9 mouse cellular contexts compared by ENCODE assay signal in genomic region chr17:35077285-35077684, GRCm38 (mm10). TPM values are rescaled to one million over a fixed set of nuclear protein-coding genes. Genes with fewer than 3 reads are reported as not detected.
DNase-seq lines count a peak whose midpoint lies in the region; ATAC-seq lines count a peak whose summit lies in the region.
"Had no signal": no experiment of that assay in that cellular context is flagged by ENCODE, and none has a peak within 500 bp of the region (broad histone marks: within the 10 kb centered on the region; RNA-seq: fewer than 3 reads in every experiment).

No protein-coding gene starts in this region.

- H3K27ac ChIP-seq in lung, embryonic 16.5 days (ENCODE audit: low read length), result peak overlapping the region; percentile 87
- H3K27ac ChIP-seq in forebrain, embryonic 14.5 days (ENCODE audit: low read depth, low read length), result 0 out of 2 replicates have a peak overlapping the region, but pooled peaks have one; percentile 52
- 0 out of 2 replicates have a peak overlapping the region, but pooled peaks have one; percentile 4 for H3K27ac ChIP-seq in limb, embryonic 12.5 days
- peak overlapping the region; percentile 68 for H3K27ac ChIP-seq in stomach, embryonic 15.5 days

- DNase-seq in lung, postnatal 4 days, result no peak
- no peak for DNase-seq in forebrain, embryonic 14.5 days (ENCODE audit: low spot score)
- DNase-seq in gastrocnemius, postnatal 36 days, result no peak
- no peak for DNase-seq in right cerebral cortex, postnatal 14 days
- DNase-seq: right cerebral cortex, postnatal 4 days had no signal

- H3K4me2 ChIP-seq in lung, embryonic 16.5 days (ENCODE audit: low read depth, low read length), result peak overlapping the region; percentile 52
- H3K4me2 ChIP-seq in forebrain, embryonic 14.5 days (ENCODE audit: low read length), result peak overlapping the region; percentile 35
- H3K4me2 ChIP-seq in limb, embryonic 12.5 days, result peak overlapping the region; percentile 40
- peak overlapping the region; percentile 55 for H3K4me2 ChIP-seq in stomach, embryonic 15.5 days

- H3K9ac ChIP-seq in lung, embryonic 16.5 days (ENCODE audit: low read length), result peak overlapping the region; percentile 66
- H3K9ac ChIP-seq in forebrain, embryonic 14.5 days (ENCODE audit: low read length), result peak overlapping the region; percentile 41; the same call in 1 of the 2 replicates
- peak overlapping the region; percentile 27; the same call in 1 of the 2 replicates for H3K9ac ChIP-seq in limb, embryonic 12.5 days (replicated peaks)
- no peak overlapping the region for H3K9ac ChIP-seq in stomach, embryonic 15.5 days

- peak; percentile 52 for ATAC-seq in lung, embryonic 16.5 days (ENCODE audit: low read depth)
- peak; percentile 67 for ATAC-seq in forebrain, embryonic 14.5 days
- no peak for ATAC-seq in limb, embryonic 12.5 days (ENCODE audit: insufficient number of reproducible peaks, insufficient read depth, low FRiP score, low TSS enrichment, low read depth)
- ATAC-seq in stomach, embryonic 15.5 days (ENCODE audit: insufficient read depth, low FRiP score, low read depth), result no peak
- ATAC-seq: activated CD4-positive, CD25-positive, alpha-beta regulatory T cell, adult 4 months had no signal

- intact Hi-C loops in gastrocnemius, postnatal 36 days (cut with DNase I), result no loop called here

- H3K9me3 ChIP-seq in lung, embryonic 16.5 days (ENCODE audit: control insufficient read depth, low read length), result no peaks in the 10 kb centered on the region
- H3K9me3 ChIP-seq in forebrain, embryonic 14.5 days (replicated peaks; ENCODE audit: control insufficient read depth, low read length), result no peaks in the 10 kb centered on the region
- H3K9me3 ChIP-seq in limb, embryonic 12.5 days, result no peaks in the 10 kb centered on the region
- H3K9me3 ChIP-seq in stomach, embryonic 15.5 days, result no peaks in the 10 kb centered on the region

- H3K4me3 ChIP-seq in lung, embryonic 16.5 days (ENCODE audit: low read length), result peak overlapping the region; percentile 45
- peak overlapping the region; percentile 4; the same call in 1 of the 2 replicates for H3K4me3 ChIP-seq in forebrain, embryonic 14.5 days (ENCODE audit: low read depth, low read length)
- H3K4me3 ChIP-seq in limb, embryonic 12.5 days (replicated peaks), result peak overlapping the region; percentile 9; the same call in 1 of the 2 replicates
- peak overlapping the region; percentile 32 for H3K4me3 ChIP-seq in stomach, embryonic 15.5 days (replicated peaks)

- H3K4me1 ChIP-seq in lung, embryonic 16.5 days (replicated peaks; ENCODE audit: control insufficient read depth, insufficient read depth, low read length), result peaks cover 7% of the 10 kb centered on the region; the same call in 1 of the 2 replicates
- H3K4me1 ChIP-seq in forebrain, embryonic 14.5 days (ENCODE audit: control insufficient read depth, insufficient read depth, low read length), result peaks cover 11% of the 10 kb centered on the region; the same call in 1 of the 2 replicates
- peaks cover 28% of the 10 kb centered on the region for H3K4me1 ChIP-seq in limb, embryonic 12.5 days (replicated peaks)
- H3K4me1 ChIP-seq in stomach, embryonic 15.5 days, result peaks cover 10% of the 10 kb centered on the region

- WGBS in lung, embryonic 16.5 days, result 23% methylated on average over 2 of the region's 2 CpGs
- 38% methylated on average over 2 of the region's 2 CpGs for WGBS in forebrain, embryonic 14.5 days
- 37% methylated on average over 2 of the region's 2 CpGs for WGBS in limb, embryonic 12.5 days
- WGBS in stomach, embryonic 15.5 days, result 46% methylated on average over 2 of the region's 2 CpGs

- peaks cover 2% of the 10 kb centered on the region; the same call in 1 of the 2 replicates for H3K27me3 ChIP-seq in lung, embryonic 16.5 days (ENCODE audit: control insufficient read depth, insufficient read depth, low read depth, low read length)
- no peaks in the 10 kb centered on the region for H3K27me3 ChIP-seq in forebrain, embryonic 14.5 days (replicated peaks; ENCODE audit: control insufficient read depth, insufficient read depth, low read length)
- H3K27me3 ChIP-seq in limb, embryonic 12.5 days, result peaks cover 22% of the 10 kb centered on the region
- no peaks in the 10 kb centered on the region for H3K27me3 ChIP-seq in stomach, embryonic 15.5 days (replicated peaks)

- no peaks in the 10 kb centered on the region for H3K36me3 ChIP-seq in lung, embryonic 16.5 days (ENCODE audit: control insufficient read depth, insufficient read depth, low read length)
- no peaks in the 10 kb centered on the region for H3K36me3 ChIP-seq in forebrain, embryonic 14.5 days (ENCODE audit: control insufficient read depth, insufficient read depth, low read length)
- no peaks in the 10 kb centered on the region for H3K36me3 ChIP-seq in limb, embryonic 12.5 days
- H3K36me3 ChIP-seq in stomach, embryonic 15.5 days, result no peaks in the 10 kb centered on the region

RNA-seq across cellular contexts. Expression of gene Ly6g6d, which starts 0.6 kb away (rescaled TPM):
- 7.0 and 9.0 TPM in 2 replicates for polyA plus RNA-seq in lung, embryonic 16.5 days (2015; fragmentation: Nextera tagmentation; extraction: Ambion mirVana)
- 0.76 and 1.1 TPM in 2 replicates for polyA plus RNA-seq in forebrain, embryonic 14.5 days (2014; fragmentation: Nextera tagmentation; extraction: Ambion mirVana)
- 0.68 and 1.0 TPM in 2 replicates for polyA plus RNA-seq in limb, embryonic 12.5 days (2016; fragmentation: Nextera tagmentation; extraction: Ambion mirVana)
- polyA plus RNA-seq in stomach, embryonic 15.5 days (2015; fragmentation: Nextera tagmentation; extraction: Ambion mirVana), result 3.6 and 4.4 TPM in 2 replicates
- 1 to 10 TPM in 1 of 2 experiments, not detected in 1; 1.8 TPM for total RNA-seq in gastrocnemius, postnatal 36 days (2021)
- polyA plus RNA-seq: activated CD4-positive, CD25-positive, alpha-beta regulatory T cell, adult 4 months had no signal

RNA-seq across cellular contexts. Expression of gene Ly6g6e, which starts 0.6 kb away (rescaled TPM):
- 1.8 and 2.3 TPM in 2 replicates for polyA plus RNA-seq in lung, embryonic 16.5 days (2015; fragmentation: Nextera tagmentation; extraction: Ambion mirVana)
- polyA plus RNA-seq in forebrain, embryonic 14.5 days (2014; fragmentation: Nextera tagmentation; extraction: Ambion mirVana), result 10.1 and 10.7 TPM in 2 replicates
- 1.3 and 2.5 TPM in 2 replicates for polyA plus RNA-seq in limb, embryonic 12.5 days (2016; fragmentation: Nextera tagmentation; extraction: Ambion mirVana)
- 9.4 and 16.8 TPM in 2 replicates for polyA plus RNA-seq in stomach, embryonic 15.5 days (2015; fragmentation: Nextera tagmentation; extraction: Ambion mirVana)
- total RNA-seq in gastrocnemius, postnatal 36 days (2021), result not detected
- polyA plus RNA-seq: activated CD4-positive, CD25-positive, alpha-beta regulatory T cell, adult 4 months had no signal

RNA-seq across cellular contexts. Expression of gene Ly6g6f, which starts 8.1 kb away (rescaled TPM):
- 0.31 and 0.79 TPM in 2 replicates for polyA plus RNA-seq in lung, embryonic 16.5 days (2015; fragmentation: Nextera tagmentation; extraction: Ambion mirVana)
- 0.15 TPM in 1 of 2 replicates, not detected in the other for polyA plus RNA-seq in forebrain, embryonic 14.5 days (2014; fragmentation: Nextera tagmentation; extraction: Ambion mirVana)
- polyA plus RNA-seq in limb, embryonic 12.5 days (2016; fragmentation: Nextera tagmentation; extraction: Ambion mirVana), result 0.44 and 0.66 TPM in 2 replicates
- 0.15 and 0.41 TPM in 2 replicates for polyA plus RNA-seq in stomach, embryonic 15.5 days (2015; fragmentation: Nextera tagmentation; extraction: Ambion mirVana)
- not detected for total RNA-seq in gastrocnemius, postnatal 36 days (2021)

RNA-seq across cellular contexts. Expression of gene Mpig6b, which starts 11.3 kb away (rescaled TPM):
- polyA plus RNA-seq in lung, embryonic 16.5 days (2015; fragmentation: Nextera tagmentation; extraction: Ambion mirVana), result 1.1 and 1.2 TPM in 2 replicates
- 0.28 and 0.42 TPM in 2 replicates for polyA plus RNA-seq in forebrain, embryonic 14.5 days (2014; fragmentation: Nextera tagmentation; extraction: Ambion mirVana)
- polyA plus RNA-seq in limb, embryonic 12.5 days (2016; fragmentation: Nextera tagmentation; extraction: Ambion mirVana), result 0.68 and 0.76 TPM in 2 replicates
- 0.44 and 0.73 TPM in 2 replicates for polyA plus RNA-seq in stomach, embryonic 15.5 days (2015; fragmentation: Nextera tagmentation; extraction: Ambion mirVana)
- total RNA-seq in gastrocnemius, postnatal 36 days (2021), result not detected
- polyA plus RNA-seq: activated CD4-positive, CD25-positive, alpha-beta regulatory T cell, adult 4 months had no signal

RNA-seq across cellular contexts. Expression of gene Abhd16a, which starts 11.8 kb away (rescaled TPM):
- 98.3 and 100 TPM in 2 replicates for polyA plus RNA-seq in lung, embryonic 16.5 days (2015; fragmentation: Nextera tagmentation; extraction: Ambion mirVana)
- polyA plus RNA-seq in forebrain, embryonic 14.5 days (2014; fragmentation: Nextera tagmentation; extraction: Ambion mirVana), result 69.9 and 75.7 TPM in 2 replicates
- polyA plus RNA-seq in limb, embryonic 12.5 days (2016; fragmentation: Nextera tagmentation; extraction: Ambion mirVana), result 74.5 and 75.3 TPM in 2 replicates
- polyA plus RNA-seq in stomach, embryonic 15.5 days (2015; fragmentation: Nextera tagmentation; extraction: Ambion mirVana), result 92.0 and 97.8 TPM in 2 replicates
- 10 to 100 TPM; 67.7 to 73.9 TPM for total RNA-seq in gastrocnemius, postnatal 36 days (2021)

Comparison
In these comparisons a context has a peak if more than half of its experiments do, and no peak if none do; other contexts are left out.
1. ATAC-seq: peak in lung, embryonic 16.5 days (single experiment) and forebrain, embryonic 14.5 days (single experiment); none in limb, embryonic 12.5 days (single experiment) and stomach, embryonic 15.5 days (single experiment).
2. H3K27ac ChIP-seq: peak in every context shown above with its lines; median percentile 87 in lung, embryonic 16.5 days; 68 in stomach, embryonic 15.5 days; 52 in forebrain, embryonic 14.5 days; 4 in limb, embryonic 12.5 days.
3. Peak in every context shown above with its lines, with median percentiles within 50 percentile points of each other: H3K4me2 ChIP-seq and H3K4me3 ChIP-seq.